Mouse (Mus musculus): ENCODE results near the gene Limch1. TPM values are rescaled to one million over a fixed set of nuclear protein-coding genes. Genes with fewer than 3 reads are reported as not detected.

The Limch1 gene
- polyA plus RNA-seq, 1 experiment, result 44.2 TPM

GRCm38 (mm10) chr5:67103016-67103415, 357.4 kb downstream of the Limch1 start:
- TF ChIP-seq POLR2A (IDR thresholded peaks at IDR 0.05; ENCODE audit: low read depth, low read length) (no peak), CTCF (IDR thresholded peaks at IDR 0.05; ENCODE audit: borderline replicate concordance, insufficient read depth, low read length) (no peak)
- Histone ChIP-seq H3K27ac (ENCODE audit: insufficient read depth, low read length) (no peak overlapping the region), H3K4me1 (ENCODE audit: control insufficient read depth, insufficient read depth, low read length) (no peaks in the 10 kb centered on the region), H3K4me3 (ENCODE audit: insufficient read depth, low read length) (no peak overlapping the region)

GRCm38 (mm10) chr5:67106261-67106660, 360.6 kb downstream of the Limch1 start:
- Histone ChIP-seq H3K4me1 (ENCODE audit: control insufficient read depth, insufficient read depth, low read length) (no peaks in the 10 kb centered on the region), H3K4me3 (ENCODE audit: insufficient read depth, low read length) (no peak overlapping the region), H3K27ac (ENCODE audit: insufficient read depth, low read length) (no peak overlapping the region)
- no peak for TF ChIP-seq POLR2A (IDR thresholded peaks at IDR 0.05; ENCODE audit: low read depth, low read length)
- no peak for TF ChIP-seq CTCF (IDR thresholded peaks at IDR 0.05; ENCODE audit: borderline replicate concordance, insufficient read depth, low read length)

Other genes with a start within 250 kb of the Limch1 start
- 71.9 and 88.0 TPM in 2 replicates for gene Apbb2, start 127.0 kb upstream of the Limch1 start, polyA plus RNA-seq (2011; ENCODE audit: insufficient read length, low read depth, missing spikeins)
- 21.7 and 39.8 TPM in 2 replicates for gene Uchl1, start 69.7 kb upstream of the Limch1 start, polyA plus RNA-seq (2011; ENCODE audit: insufficient read length, low read depth, missing spikeins)